In genomic region chr6:88844901-88845565, GRCm38 (mm10) we compare ENCODE assay signal across 14 mouse cellular contexts. TPM values are rescaled to one million over a fixed set of nuclear protein-coding genes. Genes with fewer than 3 reads are reported as not detected.
DNase-seq lines count a peak whose midpoint lies in the region.
"Had no signal": no experiment of that assay in that cellular context is flagged by ENCODE, and none has a peak within 500 bp of the region (broad histone marks: within the 10 kb centered on the region; RNA-seq: fewer than 3 reads in every experiment).

No protein-coding gene starts in this region.

- intact Hi-C loops in heart, postnatal 14 days (cut with DNase I) = no loop called here

- DNase-seq in cerebellum, adult 11 months = peak; percentile 26
- DNase-seq in cerebellum, adult 8-10 months = no peak
- DNase-seq in cerebellum, adult 9-10 months = peak; percentile 50
- no peak for DNase-seq in cerebellum, postnatal 36 days
- DNase-seq in cerebellum, postnatal 10 days = peak; percentile 28 to 40
- DNase-seq in cerebellum, postnatal 25 days = no peak
- DNase-seq in heart, adult 11 months = peak; percentile 90
- DNase-seq in heart, postnatal 14 days = no peak
- DNase-seq: adrenal gland, adult 8-10 months; adrenal gland, postnatal 14 days; adrenal gland, postnatal 36 days; B cell, adult 2 months; cerebellum, adult 18-20 months; forebrain, postnatal 0 days had no signal

RNA-seq across cellular contexts. Expression of gene Abtb1, which starts 3.2 kb away (rescaled TPM):
- total RNA-seq in heart, postnatal 14 days (2021) = 10 to 100 TPM; 23.4 to 24.3 TPM

RNA-seq across cellular contexts. Expression of gene Podxl2, which starts 29.8 kb away (rescaled TPM):
- total RNA-seq in heart, postnatal 14 days (2021) = 10 to 100 TPM; 26.7 to 27.4 TPM

RNA-seq across cellular contexts. Expression of gene Mcm2, which starts 53.5 kb away (rescaled TPM):
- 10 to 100 TPM; 11.0 to 15.4 TPM for total RNA-seq in heart, postnatal 14 days (2021)

RNA-seq across cellular contexts. Expression of gene Tpra1, which starts 57.0 kb away (rescaled TPM):
- total RNA-seq in heart, postnatal 14 days (2021) = 10 to 100 TPM; 34.7 to 38.9 TPM

Comparison
In these comparisons a context has a peak if more than half of its experiments do, and no peak if none do; other contexts are left out.
1. DNase-seq: peak in cerebellum, adult 11 months (single experiment), cerebellum, adult 9-10 months (single experiment), cerebellum, postnatal 10 days (2 of 2) and heart, adult 11 months (single experiment); none in cerebellum, adult 8-10 months (single experiment), cerebellum, postnatal 36 days (0 of 2), cerebellum, postnatal 25 days (0 of 2) and heart, postnatal 14 days (0 of 2).